Mouse (Mus musculus): Measurements from ENCODE around the gene Clcn1. TPM values are rescaled to one million over a fixed set of nuclear protein-coding genes. Genes with fewer than 3 reads are reported as not detected.

Gene Clcn1
- polyA plus RNA-seq, 1 experiment from 2014 or later: 0.14 TPM

DNA sequence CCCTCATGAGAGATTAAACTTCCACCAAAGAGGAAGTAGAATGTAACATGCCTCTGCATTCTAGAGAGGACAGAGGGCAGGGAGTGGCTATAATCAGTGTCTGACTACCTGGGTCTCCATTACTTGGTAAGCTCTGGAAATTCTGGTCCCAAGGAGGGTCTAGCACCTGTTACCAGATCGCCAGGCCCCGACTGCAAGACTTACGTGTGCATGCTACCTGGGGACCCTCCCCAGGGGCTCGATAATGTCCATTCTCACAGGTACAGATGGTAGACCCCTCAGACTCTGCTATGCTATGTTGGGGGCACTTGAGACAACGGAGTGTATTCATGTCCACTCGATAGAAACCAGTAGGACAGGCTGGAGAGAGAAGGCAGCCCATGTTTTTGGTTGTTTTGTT is 78.7 kb downstream of the Clcn1 start:
- no peaks in the 10 kb centered on the region for H3K4me1 ChIP-seq (ENCODE audit: control insufficient read depth, low read depth, low read length)
- WGBS (ENCODE audit: insufficient replicate concordance): 59% methylated on average over 6 of the region's 6 CpGs
- no peak for ATAC-seq (ENCODE audit: low read depth)
- no peak overlapping the region for H3K27ac ChIP-seq (ENCODE audit: low read length)
- no peak overlapping the region for H3K4me2 ChIP-seq (ENCODE audit: low read depth, low read length)
- no peak overlapping the region for H3K9ac ChIP-seq (ENCODE audit: low read depth, low read length)
- H3K9me3 ChIP-seq (replicated peaks; ENCODE audit: control insufficient read depth, low read length): no peaks in the 10 kb centered on the region
- H3K36me3 ChIP-seq (ENCODE audit: control insufficient read depth, insufficient read depth): no peaks in the 10 kb centered on the region
- H3K4me3 ChIP-seq (ENCODE audit: low read depth, low read length): no peak overlapping the region
- no peaks in the 10 kb centered on the region for H3K27me3 ChIP-seq (ENCODE audit: control insufficient read depth, insufficient read depth, low read depth, low read length)

Other genes starting within 250 kb of the Clcn1 start
- gene Sva, start 248.3 kb upstream of the Clcn1 start, polyA plus RNA-seq (2015; fragmentation: Nextera tagmentation; extraction: Ambion mirVana): not detected in 2 replicates
- not detected in 2 replicates for gene Tas2r139, start 145.7 kb upstream of the Clcn1 start, polyA plus RNA-seq (2015; fragmentation: Nextera tagmentation; extraction: Ambion mirVana)
- not detected in 2 replicates for gene Tas2r144, start 71.4 kb upstream of the Clcn1 start, polyA plus RNA-seq (2015; fragmentation: Nextera tagmentation; extraction: Ambion mirVana)
- gene Gstk1, start 40.8 kb upstream of the Clcn1 start, polyA plus RNA-seq (2015; fragmentation: Nextera tagmentation; extraction: Ambion mirVana): 7.7 and 8.1 TPM in 2 replicates
- 0.21 TPM in 1 of 2 replicates, not detected in the other for gene Tmem139, start 24.7 kb upstream of the Clcn1 start, polyA plus RNA-seq (2015; fragmentation: Nextera tagmentation; extraction: Ambion mirVana)
- 23.4 and 24.5 TPM in 2 replicates for gene Casp2, start 21.7 kb upstream of the Clcn1 start, polyA plus RNA-seq (2015; fragmentation: Nextera tagmentation; extraction: Ambion mirVana)
- not detected in 2 replicates for gene Fam131b, start 38.0 kb downstream of the Clcn1 start, polyA plus RNA-seq (2015; fragmentation: Nextera tagmentation; extraction: Ambion mirVana)
- 35.2 and 43.2 TPM in 2 replicates for gene Zyx, start 62.9 kb downstream of the Clcn1 start, polyA plus RNA-seq (2015; fragmentation: Nextera tagmentation; extraction: Ambion mirVana)
- gene Epha1, start 86.6 kb downstream of the Clcn1 start, polyA plus RNA-seq (2015; fragmentation: Nextera tagmentation; extraction: Ambion mirVana): 7.3 and 8.4 TPM in 2 replicates
- not detected in 2 replicates for gene Tas2r143, start 113.6 kb downstream of the Clcn1 start, polyA plus RNA-seq (2015; fragmentation: Nextera tagmentation; extraction: Ambion mirVana)
- gene Tas2r135, start 118.7 kb downstream of the Clcn1 start, polyA plus RNA-seq (2015; fragmentation: Nextera tagmentation; extraction: Ambion mirVana): not detected in 2 replicates
- not detected in 2 replicates for gene Tas2r126, start 147.8 kb downstream of the Clcn1 start, polyA plus RNA-seq (2015; fragmentation: Nextera tagmentation; extraction: Ambion mirVana)
- gene Olfr458, start 178.5 kb downstream of the Clcn1 start, polyA plus RNA-seq (2015; fragmentation: Nextera tagmentation; extraction: Ambion mirVana): not detected in 2 replicates
- gene Olfr457, start 189.7 kb downstream of the Clcn1 start, polyA plus RNA-seq (2015; fragmentation: Nextera tagmentation; extraction: Ambion mirVana): not detected in 2 replicates
- not detected in 2 replicates for gene Olfr456, start 200.5 kb downstream of the Clcn1 start, polyA plus RNA-seq (2015; fragmentation: Nextera tagmentation; extraction: Ambion mirVana)